Mouse (Mus musculus) liver, embryonic 14.5 days (tissue): ENCODE data around the gene Cyth3.

ENCODE experiments used
- CTCF ChIP-seq: IDR thresholded peaks from 2 replicates; pipeline ENCODE4 v1.5.1; 2016; ENCODE audit warnings: antibody characterized with exemption, low read depth, control low read depth
- EP300 ChIP-seq: IDR thresholded peaks from 2 replicates; pipeline ENCODE4 v1.6.1; 2016; ENCODE audit warnings: antibody characterized with exemption, low read depth

GRCm38 (mm10) chr5:143755529-143756141 is 133.4 kb downstream of the Cyth3 start:
- TF ChIP-seq CTCF (no peak), EP300 (no peak)
